In genomic region chr15:102097147-102097915, GRCm38 (mm10) we compare ENCODE assay signal across 9 mouse cellular contexts. TPM values are rescaled to one million over a fixed set of nuclear protein-coding genes. Genes with fewer than 3 reads are reported as not detected.
DNase-seq lines count a peak whose midpoint lies in the region; ATAC-seq and TF ChIP-seq lines count a peak whose summit lies in the region.
"Had no signal": no experiment of that assay in that cellular context is flagged by ENCODE, and none has a peak within 500 bp of the region (broad histone marks: within the 10 kb centered on the region; RNA-seq: fewer than 3 reads in every experiment).

No protein-coding gene starts in this region.

- TF ChIP-seq CTCF in CH12.LX (conservative IDR thresholded peaks at IDR 0.05 in 1 of 2, IDR thresholded peaks at IDR 0.05 in 1 of 2; ENCODE audit: low read depth in 2 of 2, low read length in 2 of 2) = no peak

- 0 out of 2 replicates have a peak, but pooled peaks have one; percentile 13 for TF ChIP-seq POLR2A in CH12.LX (IDR thresholded peaks at IDR 0.05; ENCODE audit: low read depth, low read length)

- no peak overlapping the region for H3K4me3 ChIP-seq in intestine, embryonic 14.5 days (ENCODE audit: low read depth, low read length)
- H3K4me3 ChIP-seq in intestine, embryonic 15.5 days (replicated peaks) = no peak overlapping the region
- no peak overlapping the region for H3K4me3 ChIP-seq in CH12.LX (replicated peaks in 1 of 3; ENCODE audit: low read depth in 2 of 3, low read length in 2 of 3, poor library complexity in 1 of 3)
- H3K4me3 ChIP-seq in embryonic facial prominence, embryonic 15.5 days (replicated peaks) = no peak overlapping the region
- no peak overlapping the region for H3K4me3 ChIP-seq in limb, embryonic 11.5 days (ENCODE audit: low read depth, low read length)

- no peak for TF ChIP-seq EP300 in CH12.LX (IDR thresholded peaks at IDR 0.05; ENCODE audit: low read length)

- no peak for TF ChIP-seq RAD21 in CH12.LX (IDR thresholded peaks at IDR 0.05; ENCODE audit: low read depth, low read length)

- H3K4me1 ChIP-seq in intestine, embryonic 14.5 days (replicated peaks; ENCODE audit: control insufficient read depth, insufficient read depth, low read length) = peaks cover 30% of the 10 kb centered on the region
- H3K4me1 ChIP-seq in intestine, embryonic 15.5 days (replicated peaks) = peaks cover 42% of the 10 kb centered on the region
- peaks cover 7 to 53% of the 10 kb centered on the region in 2 experiments for H3K4me1 ChIP-seq in CH12.LX (ENCODE audit: control insufficient read depth in 1 of 2, insufficient read depth in 2 of 2)
- H3K4me1 ChIP-seq in embryonic facial prominence, embryonic 15.5 days = peaks cover 47% of the 10 kb centered on the region
- H3K4me1 ChIP-seq in limb, embryonic 11.5 days (ENCODE audit: control insufficient read depth, insufficient read depth, low read length) = peaks cover 32% of the 10 kb centered on the region

- 71% methylated on average over 8 of the region's 8 CpGs for WGBS in intestine, embryonic 14.5 days
- 71% methylated on average over 8 of the region's 8 CpGs for WGBS in intestine, embryonic 15.5 days
- 69% methylated on average over 8 of the region's 8 CpGs for WGBS in embryonic facial prominence, embryonic 15.5 days
- 88% methylated on average over 8 of the region's 8 CpGs for WGBS in limb, embryonic 11.5 days

- no peak overlapping the region for H3K9ac ChIP-seq in intestine, embryonic 14.5 days (ENCODE audit: low read length)
- H3K9ac ChIP-seq in intestine, embryonic 15.5 days = no peak overlapping the region
- H3K9ac ChIP-seq in CH12.LX (ENCODE audit: insufficient read depth, low read depth) = no peak overlapping the region
- H3K9ac ChIP-seq in embryonic facial prominence, embryonic 15.5 days = no peak overlapping the region
- H3K9ac ChIP-seq in limb, embryonic 11.5 days (ENCODE audit: low read length) = no peak overlapping the region

- peaks cover 4% of the 10 kb centered on the region for H3K79me2 ChIP-seq in CH12.LX (replicated peaks; ENCODE audit: control insufficient read depth, extremely low read depth, insufficient read depth, poor library complexity, severe bottlenecking)

- no peak for ATAC-seq in intestine, embryonic 14.5 days (replicated peaks; ENCODE audit: low FRiP score, low TSS enrichment, low read depth)
- no peak for ATAC-seq in intestine, embryonic 15.5 days
- no peak for ATAC-seq in embryonic facial prominence, embryonic 15.5 days (ENCODE audit: insufficient number of reproducible peaks, low FRiP score, low TSS enrichment, low read depth)
- no peak for ATAC-seq in limb, embryonic 11.5 days (ENCODE audit: insufficient number of reproducible peaks, low FRiP score, low TSS enrichment, low read depth)

- in situ Hi-C loops in CH12.LX (cut with MboI; ENCODE audit: low pct_ligation_motif_present, low pct_unique_long_range_greater_than_20kb, low sequenced_read_pairs) = no loop called here

- no peaks in the 10 kb centered on the region for H3K9me3 ChIP-seq in intestine, embryonic 14.5 days (ENCODE audit: control insufficient read depth, low read length)
- no peaks in the 10 kb centered on the region for H3K9me3 ChIP-seq in intestine, embryonic 15.5 days
- H3K9me3 ChIP-seq in CH12.LX (replicated peaks; ENCODE audit: low read length) = no peaks in the 10 kb centered on the region
- H3K9me3 ChIP-seq in embryonic facial prominence, embryonic 15.5 days (replicated peaks) = no peaks in the 10 kb centered on the region
- H3K9me3 ChIP-seq in limb, embryonic 11.5 days (ENCODE audit: control insufficient read depth, low read length) = no peaks in the 10 kb centered on the region

- no peaks in the 10 kb centered on the region for H3K27me3 ChIP-seq in intestine, embryonic 14.5 days (replicated peaks; ENCODE audit: control insufficient read depth, insufficient read depth, low read length)
- H3K27me3 ChIP-seq in intestine, embryonic 15.5 days (replicated peaks) = no peaks in the 10 kb centered on the region
- H3K27me3 ChIP-seq in CH12.LX (replicated peaks) = peaks cover 29% of the 10 kb centered on the region
- H3K27me3 ChIP-seq in embryonic facial prominence, embryonic 15.5 days = no peaks in the 10 kb centered on the region
- no peaks in the 10 kb centered on the region for H3K27me3 ChIP-seq in limb, embryonic 11.5 days (ENCODE audit: control insufficient read depth, insufficient read depth, low read length)

- no peak for DNase-seq in intestine, embryonic 14.5 days (ENCODE audit: low spot score)
- no peak for DNase-seq in CH12.LX (ENCODE audit: extremely low read depth)
- DNase-seq in limb, embryonic 11.5 days (ENCODE audit: low spot score) = no peak
- no peak for DNase-seq in urinary bladder, postnatal 4 days (ENCODE audit: low spot score in 2 of 2)
- no peak for DNase-seq in right cerebral cortex, postnatal 4 days
- no peak for DNase-seq in testis, postnatal 10 days (ENCODE audit: low spot score)

- dilution Hi-C loops in CH12.LX (cut with MboI; ENCODE audit: extremely low pct_ligation_motif_present, extremely low pct_unique_long_range_greater_than_20kb, low sequenced_read_pairs) = no loop called here

- H3K27ac ChIP-seq in intestine, embryonic 14.5 days (ENCODE audit: low read depth) = 0 out of 2 replicates have a peak overlapping the region, but pooled peaks have one; percentile 22
- no peak overlapping the region for H3K27ac ChIP-seq in intestine, embryonic 15.5 days
- H3K27ac ChIP-seq in CH12.LX (ENCODE audit: insufficient read depth, low read depth) = no peak overlapping the region
- H3K27ac ChIP-seq in embryonic facial prominence, embryonic 15.5 days (replicated peaks) = peak overlapping the region; percentile 99
- H3K27ac ChIP-seq in limb, embryonic 11.5 days (replicated peaks; ENCODE audit: low read depth, low read length) = peak overlapping the region; percentile 32

- no peak overlapping the region for H3K4me2 ChIP-seq in intestine, embryonic 14.5 days (ENCODE audit: low read length)
- no peak overlapping the region for H3K4me2 ChIP-seq in intestine, embryonic 15.5 days (replicated peaks)
- no peak overlapping the region for H3K4me2 ChIP-seq in CH12.LX (ENCODE audit: insufficient read depth, low read depth, poor library complexity, severe bottlenecking)
- no peak overlapping the region for H3K4me2 ChIP-seq in embryonic facial prominence, embryonic 15.5 days (replicated peaks)
- no peak overlapping the region for H3K4me2 ChIP-seq in limb, embryonic 11.5 days (ENCODE audit: low read depth, severe bottlenecking)

- H3K36me3 ChIP-seq in intestine, embryonic 14.5 days (ENCODE audit: control insufficient read depth, insufficient read depth, low read length) = peaks cover 57% of the 10 kb centered on the region
- peaks cover 40% of the 10 kb centered on the region for H3K36me3 ChIP-seq in intestine, embryonic 15.5 days
- peaks cover 49 to 65% of the 10 kb centered on the region in 2 experiments for H3K36me3 ChIP-seq in CH12.LX (replicated peaks in 1 of 2; ENCODE audit: control insufficient read depth in 1 of 2, insufficient read depth in 1 of 2, low read length in 1 of 2)
- H3K36me3 ChIP-seq in embryonic facial prominence, embryonic 15.5 days = peaks cover 48% of the 10 kb centered on the region
- H3K36me3 ChIP-seq in limb, embryonic 11.5 days (ENCODE audit: control insufficient read depth, insufficient read depth, low read length) = peaks cover 36% of the 10 kb centered on the region

RNA-seq across cellular contexts. Expression of gene Tns2, which starts 2.9 kb away (rescaled TPM):
- 41.5 and 48.8 TPM in 2 replicates for polyA plus RNA-seq in intestine, embryonic 14.5 days (2014; fragmentation: Nextera tagmentation; extraction: Ambion mirVana)
- 28.2 and 31.8 TPM in 2 replicates for polyA plus RNA-seq in intestine, embryonic 15.5 days (2015; fragmentation: Nextera tagmentation; extraction: Ambion mirVana)
- 0.08 and 0.13 TPM in 2 replicates for total RNA-seq in CH12.LX (2012; rRNA removed)
- total RNA-seq in CH12.LX (2014; rRNA removed) = not detected in 2 replicates
- polyA plus RNA-seq in CH12.LX (2012; ENCODE audit: insufficient read length, low read depth) = 0.34 and 0.49 TPM in 2 replicates
- 45.5 and 57.2 TPM in 2 replicates for polyA plus RNA-seq in embryonic facial prominence, embryonic 15.5 days (2015; fragmentation: Nextera tagmentation; extraction: Ambion mirVana)
- 14.6 and 15.6 TPM in 2 replicates for polyA plus RNA-seq in limb, embryonic 11.5 days (2014; fragmentation: Nextera tagmentation; extraction: Ambion mirVana)
- total RNA-seq: megakaryocyte-erythroid progenitor cell, adult 5-6 weeks had no signal

RNA-seq across cellular contexts. Expression of gene Eif4b, which starts 23.8 kb away (rescaled TPM):
- polyA plus RNA-seq in intestine, embryonic 14.5 days (2014; fragmentation: Nextera tagmentation; extraction: Ambion mirVana) = 141 and 152 TPM in 2 replicates
- polyA plus RNA-seq in intestine, embryonic 15.5 days (2015; fragmentation: Nextera tagmentation; extraction: Ambion mirVana) = 122 and 124 TPM in 2 replicates
- total RNA-seq in CH12.LX (2012; rRNA removed) (507 and 555 TPM in 2 replicates), CH12.LX (2014; rRNA removed) (492 and 536 TPM in 2 replicates)
- 652 and 950 TPM in 2 replicates for polyA plus RNA-seq in CH12.LX (2012; ENCODE audit: insufficient read length, low read depth)
- 107 and 113 TPM in 2 replicates for polyA plus RNA-seq in embryonic facial prominence, embryonic 15.5 days (2015; fragmentation: Nextera tagmentation; extraction: Ambion mirVana)
- polyA plus RNA-seq in limb, embryonic 11.5 days (2014; fragmentation: Nextera tagmentation; extraction: Ambion mirVana) = 131 and 141 TPM in 2 replicates

RNA-seq across cellular contexts. Expression of gene Spryd3, which starts 38.7 kb away (rescaled TPM):
- 14.4 and 16.1 TPM in 2 replicates for polyA plus RNA-seq in intestine, embryonic 14.5 days (2014; fragmentation: Nextera tagmentation; extraction: Ambion mirVana)
- 20.7 and 24.3 TPM in 2 replicates for polyA plus RNA-seq in intestine, embryonic 15.5 days (2015; fragmentation: Nextera tagmentation; extraction: Ambion mirVana)
- total RNA-seq in CH12.LX (2012; rRNA removed) (21.6 and 24.7 TPM in 2 replicates), CH12.LX (2014; rRNA removed) (19.6 and 21.5 TPM in 2 replicates)
- 25.7 and 33.5 TPM in 2 replicates for polyA plus RNA-seq in CH12.LX (2012; ENCODE audit: insufficient read length, low read depth)
- polyA plus RNA-seq in embryonic facial prominence, embryonic 15.5 days (2015; fragmentation: Nextera tagmentation; extraction: Ambion mirVana) = 27.4 and 31.7 TPM in 2 replicates
- polyA plus RNA-seq in limb, embryonic 11.5 days (2014; fragmentation: Nextera tagmentation; extraction: Ambion mirVana) = 7.2 and 10.0 TPM in 2 replicates

RNA-seq across cellular contexts. Expression of gene Igfbp6, which starts 46.8 kb away (rescaled TPM):
- polyA plus RNA-seq in intestine, embryonic 14.5 days (2014; fragmentation: Nextera tagmentation; extraction: Ambion mirVana) = 8.8 and 10.4 TPM in 2 replicates
- 10.9 and 12.7 TPM in 2 replicates for polyA plus RNA-seq in intestine, embryonic 15.5 days (2015; fragmentation: Nextera tagmentation; extraction: Ambion mirVana)
- 0.38 TPM in 1 of 2 replicates, not detected in the other for total RNA-seq in CH12.LX (2012; rRNA removed)
- total RNA-seq in CH12.LX (2014; rRNA removed) = not detected in 2 replicates
- polyA plus RNA-seq in CH12.LX (2012; ENCODE audit: insufficient read length, low read depth) = not detected in 2 replicates
- 8.3 and 8.8 TPM in 2 replicates for polyA plus RNA-seq in embryonic facial prominence, embryonic 15.5 days (2015; fragmentation: Nextera tagmentation; extraction: Ambion mirVana)
- polyA plus RNA-seq in limb, embryonic 11.5 days (2014; fragmentation: Nextera tagmentation; extraction: Ambion mirVana) = 0.17 and 0.57 TPM in 2 replicates
- total RNA-seq: megakaryocyte-erythroid progenitor cell, adult 5-6 weeks had no signal

RNA-seq across cellular contexts. Expression of gene Soat2, which starts 53.0 kb away (rescaled TPM):
- 3.0 and 4.7 TPM in 2 replicates for polyA plus RNA-seq in intestine, embryonic 14.5 days (2014; fragmentation: Nextera tagmentation; extraction: Ambion mirVana)
- 12.0 and 14.3 TPM in 2 replicates for polyA plus RNA-seq in intestine, embryonic 15.5 days (2015; fragmentation: Nextera tagmentation; extraction: Ambion mirVana)
- total RNA-seq in CH12.LX (2012; rRNA removed) = 3.7 and 10.4 TPM in 2 replicates
- 0.09 and 0.28 TPM in 2 replicates for total RNA-seq in CH12.LX (2014; rRNA removed)
- polyA plus RNA-seq in CH12.LX (2012; ENCODE audit: insufficient read length, low read depth) = 0.56 and 0.65 TPM in 2 replicates
- polyA plus RNA-seq in embryonic facial prominence, embryonic 15.5 days (2015; fragmentation: Nextera tagmentation; extraction: Ambion mirVana) = 0.21 and 0.41 TPM in 2 replicates
- 0.09 and 0.24 TPM in 2 replicates for polyA plus RNA-seq in limb, embryonic 11.5 days (2014; fragmentation: Nextera tagmentation; extraction: Ambion mirVana)

Comparison
In these comparisons a context has a peak if more than half of its experiments do, and no peak if none do; other contexts are left out.
1. H3K27ac ChIP-seq: peak in intestine, embryonic 14.5 days (single experiment), embryonic facial prominence, embryonic 15.5 days (single experiment) and limb, embryonic 11.5 days (single experiment); none in intestine, embryonic 15.5 days (single experiment) and CH12.LX (single experiment).
2. RNA of gene Tns2, which starts 2.9 kb away (polyA plus RNA-seq): 45.5 to 57.2 TPM in embryonic facial prominence, embryonic 15.5 days, 41.5 to 48.8 TPM in intestine, embryonic 14.5 days, 28.2 to 31.8 TPM in intestine, embryonic 15.5 days and 14.6 to 15.6 TPM in limb, embryonic 11.5 days; 0.34 to 0.49 TPM in CH12.LX; every median in the first group is over 10 times any median in the second.